Mouse (Mus musculus) embryonic facial prominence, embryonic 15.5 days (tissue): ENCODE measurements around the gene Gm973. TPM values are rescaled to one million over a fixed set of nuclear protein-coding genes. Genes with fewer than 3 reads are reported as not detected.
A peak's percentile ranks its signal among the peaks of the same experiment; 100 is the strongest.
"Not testable (repeated sequence)": the region's sequence is repeated elsewhere in the genome, so short reads cannot be mapped to it uniquely, and the experiment has no call there.

Source experiments
- ATAC-seq: fragments of 200-750 bp; cut with Nextera tagmentation; 2 replicates; pipeline ENCODE4 v1.8.0; 2017; ENCODE audit warnings: low read depth, moderate TSS enrichment; ENCODE audit not compliant: insufficient number of reproducible peaks, low FRiP score, low TSS enrichment
- H3K27ac ChIP-seq: fragments of 300-500 bp; sonication (generic); replicated peaks from 2 replicates; pipeline ENCODE4 v1.5.1; 2015; ENCODE audit warnings: mild to moderate bottlenecking, inconsistent platforms
- H3K27me3 ChIP-seq: fragments of 300-500 bp; sonication (generic); 2 replicates; pipeline ENCODE4 v1.6.1; 2015; ENCODE audit warnings: inconsistent platforms
- H3K36me3 ChIP-seq: fragments of 300-500 bp; sonication (generic); 2 replicates; pipeline ENCODE4 v1.6.1; 2015; ENCODE audit warnings: mild to moderate bottlenecking, inconsistent platforms
- H3K4me1 ChIP-seq: fragments of 300-500 bp; sonication (generic); 2 replicates; pipeline ENCODE4 v1.6.1; 2015; ENCODE audit warnings: inconsistent platforms
- H3K4me2 ChIP-seq: fragments of 300-500 bp; sonication (generic); replicated peaks from 2 replicates; pipeline ENCODE4 v1.6.1; 2015; ENCODE audit warnings: mild to moderate bottlenecking, inconsistent platforms
- H3K4me3 ChIP-seq: fragments of 300-500 bp; sonication (generic); replicated peaks from 2 replicates; pipeline ENCODE4 v1.5.1; 2015; ENCODE audit warnings: mild to moderate bottlenecking, inconsistent platforms
- H3K9ac ChIP-seq: fragments of 300-500 bp; sonication (generic); 2 replicates; pipeline ENCODE4 v1.6.1; 2015; ENCODE audit warnings: inconsistent platforms
- H3K9me3 ChIP-seq: fragments of 300-500 bp; sonication (generic); replicated peaks from 2 replicates; pipeline ENCODE4 v1.6.1; 2016; ENCODE audit warnings: inconsistent platforms
- WGBS: fragments of 180-500 bp; shearing (Covaris S2); methylation state at CpG from one replicate; pipeline ENCODE4 v1.1.7; 2015; 5-methylcytosine and 5-hydroxymethylcytosine counted together
- polyA plus RNA-seq: library from polyadenylated mRNA; unstranded; fragments of >200 nt; fragmentation: Nextera tagmentation; extraction: Ambion mirVana; gene quantifications from 2 replicates; pipeline ENCODE4 v1.2.1, GENCODE M21; 2015

The Gm973 gene
- polyA plus RNA-seq, 1 experiment from 2014 or later = 13.4 TPM

GRCm38 (mm10) chr1:59609896-59610295 is 93.8 kb downstream of the Gm973 start:
- Histone ChIP-seq H3K4me3 (no peak overlapping the region), H3K4me1 (no peaks in the 10 kb centered on the region), H3K9me3 (no peaks in the 10 kb centered on the region), H3K4me2 (no peak overlapping the region), H3K27me3 (no peaks in the 10 kb centered on the region), H3K9ac (no peak overlapping the region), H3K27ac (no peak overlapping the region), H3K36me3 (no peaks in the 10 kb centered on the region)
- no peak for ATAC-seq
- WGBS = 66% methylated on average over 10 of the region's 10 CpGs

- no peak overlapping the region for H3K27ac ChIP-seq
- H3K9ac ChIP-seq = no peak overlapping the region
- H3K4me2 ChIP-seq = no peak overlapping the region
- WGBS = 91% methylated on average over 3 of the region's 3 CpGs
- H3K9me3 ChIP-seq = no peaks in the 10 kb centered on the region
- no peaks in the 10 kb centered on the region for H3K36me3 ChIP-seq
- ATAC-seq = no peak
- no peak overlapping the region for H3K4me3 ChIP-seq
- no peaks in the 10 kb centered on the region for H3K4me1 ChIP-seq
- H3K27me3 ChIP-seq = no peaks in the 10 kb centered on the region
Observed at GRCm38 (mm10) chr1:59610929-59611328, 94.9 kb downstream of the Gm973 start.

- 39% methylated on average over 6 of the region's 6 CpGs for WGBS
- Histone ChIP-seq H3K27me3 (no peaks in the 10 kb centered on the region), H3K9ac (no peak overlapping the region), H3K4me1 (no peaks in the 10 kb centered on the region), H3K4me2 (no peak overlapping the region), H3K27ac (no peak overlapping the region), H3K36me3 (no peaks in the 10 kb centered on the region), H3K4me3 (no peak overlapping the region), H3K9me3 (no peaks in the 10 kb centered on the region)
- ATAC-seq = no peak
Observed at GRCm38 (mm10) chr1:59613795-59614194, 97.7 kb downstream of the Gm973 start.

GRCm38 (mm10) chr1:59615021-59615420 is 99.0 kb downstream of the Gm973 start:
- Histone ChIP-seq H3K4me3 (no peak overlapping the region), H3K4me1 (no peaks in the 10 kb centered on the region), H3K4me2 (no peak overlapping the region), H3K36me3 (no peaks in the 10 kb centered on the region), H3K9ac (no peak overlapping the region), H3K27ac (no peak overlapping the region), H3K27me3 (no peaks in the 10 kb centered on the region), H3K9me3 (no peaks in the 10 kb centered on the region)
- WGBS = 82% methylated on average over 2 of the region's 2 CpGs
- ATAC-seq = no peak

- H3K27me3 ChIP-seq = no peaks in the 10 kb centered on the region
- no peak overlapping the region for H3K4me2 ChIP-seq
- H3K36me3 ChIP-seq = no peaks in the 10 kb centered on the region
- H3K9me3 ChIP-seq = no peaks in the 10 kb centered on the region
- no peak overlapping the region for H3K27ac ChIP-seq
- no peak for ATAC-seq
- WGBS = 88% methylated on average over 10 of the region's 10 CpGs
- H3K4me3 ChIP-seq = no peak overlapping the region
- H3K4me1 ChIP-seq = no peaks in the 10 kb centered on the region
- H3K9ac ChIP-seq = no peak overlapping the region
Observed at GRCm38 (mm10) chr1:59619201-59619600, 103.1 kb downstream of the Gm973 start.

GRCm38 (mm10) chr1:59623325-59624017 is 107.4 kb downstream of the Gm973 start:
- Histone ChIP-seq H3K36me3 (no peaks in the 10 kb centered on the region), H3K4me3 (no peak overlapping the region), H3K4me2 (no peak overlapping the region), H3K27me3 (no peaks in the 10 kb centered on the region), H3K9me3 (no peaks in the 10 kb centered on the region), H3K27ac (no peak overlapping the region), H3K9ac (no peak overlapping the region), H3K4me1 (no peaks in the 10 kb centered on the region)
- 0 out of 2 replicates have a peak, but pooled peaks have one; percentile 51 for ATAC-seq
- 28% methylated on average over 5 of the region's 5 CpGs for WGBS

GRCm38 (mm10) chr1:59625410-59625809 is 109.3 kb downstream of the Gm973 start:
- Histone ChIP-seq H3K4me1 (no peaks in the 10 kb centered on the region), H3K27ac (no peak overlapping the region), H3K4me3 (no peak overlapping the region), H3K9ac (no peak overlapping the region), H3K36me3 (no peaks in the 10 kb centered on the region), H3K9me3 (no peaks in the 10 kb centered on the region), H3K4me2 (no peak overlapping the region), H3K27me3 (no peaks in the 10 kb centered on the region)
- ATAC-seq = no peak
- WGBS = 79% methylated on average over 5 of the region's 5 CpGs

- WGBS = 34% methylated on average over 6 of the region's 6 CpGs
- Histone ChIP-seq H3K9ac (no peak overlapping the region), H3K4me2 (no peak overlapping the region), H3K36me3 (no peaks in the 10 kb centered on the region), H3K4me3 (no peak overlapping the region), H3K27me3 (no peaks in the 10 kb centered on the region), H3K27ac (no peak overlapping the region), H3K4me1 (0 out of 2 replicates have a peak, but pooled peaks cover 4% of the 10 kb centered on the region), H3K9me3 (no peaks in the 10 kb centered on the region)
- ATAC-seq = no peak
Observed at GRCm38 (mm10) chr1:59629194-59629593, 113.1 kb downstream of the Gm973 start.

GRCm38 (mm10) chr1:59630356-59630755 is 114.3 kb downstream of the Gm973 start:
- H3K4me2 ChIP-seq, H3K9me3 ChIP-seq, H3K4me3 ChIP-seq, H3K27me3 ChIP-seq, H3K4me1 ChIP-seq, H3K27ac ChIP-seq, ATAC-seq, H3K9ac ChIP-seq, H3K36me3 ChIP-seq: not testable (repeated sequence)
- 93% methylated on average over 6 of the region's 6 CpGs for WGBS

GRCm38 (mm10) chr1:59631986-59632659 is 116.1 kb downstream of the Gm973 start:
- Histone ChIP-seq H3K27ac (no peak overlapping the region), H3K9ac (no peak overlapping the region), H3K4me2 (no peak overlapping the region), H3K4me3 (no peak overlapping the region), H3K36me3 (no peaks in the 10 kb centered on the region), H3K4me1 (0 out of 2 replicates have a peak, but pooled peaks cover 4% of the 10 kb centered on the region), H3K9me3 (no peaks in the 10 kb centered on the region), H3K27me3 (no peaks in the 10 kb centered on the region)
- no peak for ATAC-seq
- 80% methylated on average over 5 of the region's 5 CpGs for WGBS

- Histone ChIP-seq H3K27ac (no peak overlapping the region; the same call in 1 of the 2 replicates), H3K36me3 (no peaks in the 10 kb centered on the region), H3K4me1 (0 out of 2 replicates have a peak, but pooled peaks cover 4% of the 10 kb centered on the region), H3K9me3 (no peaks in the 10 kb centered on the region), H3K9ac (no peak overlapping the region), H3K4me3 (no peak overlapping the region), H3K4me2 (0 out of 2 replicates have a peak overlapping the region, but pooled peaks have one; percentile 25), H3K27me3 (no peaks in the 10 kb centered on the region)
- no peak for ATAC-seq
- WGBS = 28% methylated on average over 6 of the region's 6 CpGs
Observed at GRCm38 (mm10) chr1:59633056-59633455, 117.0 kb downstream of the Gm973 start.
